Mouse (Mus musculus): ENCODE measurements at regions not wholly inside any gene's neighbourhood (a gene's known extent, or its start where the extent isn't known, plus 50 kb on each side); places are given as distances from the start of the nearest gene placed in this dataset.

DNA sequence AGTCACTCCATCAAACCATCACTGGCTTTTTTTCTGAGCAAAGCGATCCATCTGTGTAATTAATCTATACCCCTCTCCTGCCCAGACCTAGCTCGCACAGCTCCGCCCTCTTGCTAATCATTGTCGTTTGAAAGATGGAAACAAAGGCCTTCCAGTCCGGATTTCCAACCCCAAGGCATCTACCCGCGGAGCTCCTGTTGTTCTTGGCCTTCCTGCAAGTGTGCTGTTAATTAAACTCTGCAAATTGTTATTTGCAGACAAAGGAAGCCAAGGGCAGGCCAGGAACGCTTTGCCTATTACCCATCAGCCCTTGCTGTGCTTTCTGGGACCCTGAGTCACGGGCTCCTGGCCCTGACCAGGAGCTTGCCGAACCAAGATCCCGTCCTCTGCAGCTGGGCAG is 522.0 kb upstream of the Gm19410 start:
- DNase-seq: no peak

- peak; percentile 20 to 48 for DNase-seq
Measured at GRCm38 (mm10) chr8:35249747-35250375, 515.7 kb upstream of the Gm19410 start.

DNA sequence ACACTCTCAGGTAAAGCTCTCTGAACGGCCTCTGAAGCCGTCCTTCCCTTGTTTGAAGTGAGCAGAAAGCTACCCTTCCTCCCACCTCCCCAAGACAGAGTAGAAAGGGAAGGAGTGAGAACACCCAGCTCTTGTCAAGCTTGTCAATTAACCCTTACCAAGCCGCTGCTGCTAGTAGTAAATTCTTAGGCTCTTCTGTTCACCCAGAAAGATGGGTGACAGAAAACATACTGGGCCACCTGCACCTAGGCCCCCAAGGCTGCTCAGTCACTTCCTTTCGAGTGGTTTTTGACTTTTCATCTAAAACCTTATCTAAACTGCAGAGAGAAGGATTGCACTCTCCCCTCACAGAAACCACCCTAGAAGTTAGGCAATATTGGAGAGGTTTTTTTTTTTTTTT is 514.9 kb upstream of the Gm19410 start:
- peak; percentile 48 to 78 for DNase-seq

GRCm38 (mm10) chr8:35253946-35254345 is 511.6 kb upstream of the Gm19410 start:
- DNase-seq: no peak

GRCm38 (mm10) chr8:35255327-35255726 is 510.3 kb upstream of the Gm19410 start:
- DNase-seq: no peak

- peak in 1 of 2 experiments; percentile 19 for DNase-seq
Measured at GRCm38 (mm10) chr8:35256958-35257357, 508.6 kb upstream of the Gm19410 start.

DNA sequence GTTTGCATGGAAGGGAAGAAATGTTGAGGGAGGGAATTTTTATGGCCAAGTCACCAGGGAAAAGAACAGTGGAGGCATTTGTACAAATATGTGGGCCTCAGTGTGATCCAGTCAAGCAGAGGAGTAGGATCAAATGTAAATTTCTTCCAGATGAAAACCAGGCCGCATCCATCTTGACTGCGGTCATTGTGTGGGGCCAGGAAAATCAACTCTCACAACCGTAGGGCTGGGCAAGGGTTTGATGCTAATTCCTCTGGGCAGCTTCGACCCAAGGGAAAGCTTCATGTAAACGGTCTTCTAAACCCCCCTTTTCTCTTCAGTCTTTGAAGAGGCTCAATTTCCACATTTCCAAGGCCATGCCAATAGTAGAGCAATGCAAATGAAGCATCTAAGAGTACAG is 497.4 kb upstream of the Gm19410 start:
- no peak for DNase-seq

DNA sequence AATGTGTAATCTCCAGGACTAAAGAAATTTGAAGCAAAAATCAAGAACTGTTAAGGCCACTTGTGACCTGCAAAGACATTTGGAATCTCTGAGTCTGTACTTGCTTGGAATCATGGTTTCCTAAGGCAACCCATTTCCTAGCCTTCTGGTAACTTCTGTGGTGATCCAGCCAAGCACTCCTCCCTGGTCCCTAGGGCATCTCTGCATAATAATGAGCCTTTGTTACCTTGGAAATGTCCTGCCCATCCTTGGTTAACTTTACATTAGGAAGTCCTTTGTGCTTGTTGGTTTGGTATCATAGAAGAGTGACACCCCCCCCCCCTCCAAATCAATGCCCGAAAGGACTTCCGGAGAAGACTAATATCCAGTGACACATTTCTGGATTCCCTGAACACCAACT is 496.6 kb upstream of the Gm19410 start:
- DNase-seq: no peak

GRCm38 (mm10) chr8:35275972-35276371 is 489.6 kb upstream of the Gm19410 start:
- DNase-seq: no peak

DNA sequence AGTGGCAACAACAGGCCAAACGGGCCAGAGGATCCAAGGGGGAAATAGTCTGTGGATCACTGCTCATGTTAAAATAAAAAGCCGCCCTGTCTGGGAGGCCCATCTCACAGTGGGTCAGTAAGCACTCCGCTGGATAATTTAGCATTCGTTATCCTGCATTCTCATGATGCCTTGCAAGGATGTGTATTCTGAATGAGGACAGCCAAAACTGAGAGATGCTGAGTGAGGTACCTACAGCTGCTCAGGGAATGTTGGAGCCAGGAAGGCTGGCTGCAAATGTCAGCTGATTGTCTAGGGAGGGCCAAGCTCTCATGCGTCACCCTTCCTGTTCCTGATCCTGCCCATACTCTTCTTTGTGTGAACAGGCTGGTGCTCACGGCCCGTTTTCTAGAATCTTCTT is 489.1 kb upstream of the Gm19410 start:
- no peak for DNase-seq

GRCm38 (mm10) chr8:35278946-35279345 is 486.6 kb upstream of the Gm19410 start:
- no peak for DNase-seq

GRCm38 (mm10) chr8:35280741-35281140 is 484.8 kb upstream of the Gm19410 start:
- no peak for DNase-seq

DNA sequence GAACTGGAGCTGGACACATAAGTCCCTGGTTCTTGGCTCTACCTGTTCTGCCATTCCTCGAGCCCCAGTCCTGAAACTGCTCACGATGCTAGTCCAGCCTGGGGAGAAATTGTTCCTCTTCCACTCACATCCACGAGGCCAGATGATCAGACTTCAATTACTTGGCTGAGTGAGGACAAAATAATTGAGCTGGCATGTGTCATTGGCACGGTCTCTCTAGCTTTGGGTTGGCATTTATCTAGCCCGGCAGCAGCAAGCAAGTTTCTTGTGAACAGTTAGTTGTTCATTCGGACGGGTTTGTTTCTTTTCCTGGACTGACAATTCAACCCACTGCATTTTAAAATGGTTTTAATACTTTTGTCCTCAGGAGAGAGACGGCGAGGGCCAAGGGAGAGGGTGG is 482.2 kb upstream of the Gm19410 start:
- no peak for DNase-seq

- DNase-seq: no peak
Measured at GRCm38 (mm10) chr8:35289018-35289417, 476.6 kb upstream of the Gm19410 start.

DNA sequence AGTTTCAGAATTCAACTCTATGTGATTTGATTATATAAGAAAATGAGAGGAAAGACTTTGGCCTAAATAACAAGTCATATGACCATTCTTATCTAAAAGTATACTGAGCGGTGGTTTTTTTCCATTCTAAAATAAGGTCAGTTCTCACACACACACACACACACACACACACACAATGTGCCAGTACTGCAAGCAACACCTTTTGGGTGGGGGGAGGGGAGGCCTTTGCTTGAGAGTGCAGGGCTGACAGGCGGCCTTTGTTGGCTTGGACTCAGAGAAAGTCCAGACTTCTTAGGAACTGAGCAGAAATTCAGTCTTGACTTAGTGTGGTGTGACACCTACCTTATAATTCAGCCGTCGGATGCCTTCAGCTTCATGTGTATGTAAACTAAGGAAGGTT is 475.6 kb upstream of the Gm19410 start:
- DNase-seq: no peak

- no peak for DNase-seq
Measured at GRCm38 (mm10) chr8:35293437-35294126, 472.0 kb upstream of the Gm19410 start.

- DNase-seq: no peak
Measured at GRCm38 (mm10) chr8:35296936-35297335, 468.7 kb upstream of the Gm19410 start.

GRCm38 (mm10) chr8:35299088-35299487 is 466.5 kb upstream of the Gm19410 start:
- no peak for DNase-seq

DNA sequence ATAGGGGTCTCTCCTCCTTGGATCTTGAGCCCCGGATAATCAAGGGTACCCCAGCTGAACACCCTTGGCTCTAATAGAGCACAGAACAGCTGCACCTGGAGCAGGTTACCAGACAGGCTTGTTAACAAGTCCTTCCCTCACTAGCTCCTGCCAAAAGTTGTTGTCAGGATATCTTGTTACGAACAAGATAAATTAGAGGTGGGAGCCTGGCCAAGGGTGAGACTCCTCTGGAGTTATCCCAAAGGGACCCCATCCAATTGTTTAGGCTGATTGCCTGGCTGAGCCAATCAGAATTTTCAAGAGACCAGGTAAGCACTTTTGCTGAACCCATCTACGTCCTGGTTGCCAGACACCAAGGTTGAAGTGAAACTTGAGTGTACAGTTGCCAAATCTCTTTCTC is 465.2 kb upstream of the Gm19410 start:
- no peak for DNase-seq

DNA sequence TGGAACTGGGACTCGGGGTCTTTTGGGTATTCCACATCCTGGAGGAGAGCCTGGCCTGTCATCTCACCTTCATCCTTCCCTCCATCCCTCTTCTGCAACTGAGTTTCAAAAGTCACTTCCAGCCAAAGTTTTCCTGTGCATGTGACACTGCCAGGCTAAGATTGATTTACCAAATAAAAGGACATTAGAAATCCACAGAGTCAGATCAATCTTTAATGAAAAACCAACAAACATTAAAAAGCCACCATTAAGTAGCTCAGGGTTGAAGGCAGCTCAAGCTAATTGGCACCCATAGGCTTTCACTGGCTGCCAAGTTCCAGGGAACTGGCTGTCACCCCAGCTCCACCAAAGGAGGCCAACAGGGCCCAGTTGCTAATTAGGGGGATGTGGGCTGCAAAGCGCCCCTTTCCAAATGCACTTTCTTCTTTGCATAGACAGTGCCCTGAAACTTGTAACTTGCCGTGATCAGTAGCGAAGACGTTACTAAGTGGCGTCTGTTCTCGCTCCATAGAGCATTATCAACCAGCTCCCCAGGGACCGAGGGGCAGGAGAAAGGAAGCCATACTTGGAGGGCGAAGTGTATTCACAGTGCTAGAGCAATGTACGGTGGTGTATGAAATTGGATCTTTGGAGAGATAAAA is 464.6 kb upstream of the Gm19410 start:
- no peak for DNase-seq

GRCm38 (mm10) chr8:35302856-35303255 is 462.7 kb upstream of the Gm19410 start:
- DNase-seq: no peak

- peak; percentile 52 to 81 for DNase-seq
Measured at GRCm38 (mm10) chr8:35321270-35321865, 444.2 kb upstream of the Gm19410 start.

GRCm38 (mm10) chr8:35323180-35323975 is 442.2 kb upstream of the Gm19410 start:
- DNase-seq: no peak

Data from thymus, adult 18-20 months (tissue).